Mouse (Mus musculus) CD4-positive, CD25-positive, alpha-beta regulatory T cell, adult 2 months (primary cell): ENCODE data around the gene Slain1.
A peak's percentile ranks its signal among the peaks of the same experiment; 100 is the strongest.

ENCODE experiments used
- DNase-seq: peaks from one replicate; pipeline ENCODE4 v3.0.0-alpha.2; 2012; ENCODE audit warnings: low read depth, low spot score

Slain1 gene

GRCm38 (mm10) chr14:103649896-103650334 lies at the start of gene Slain1:
TSS of gene Slain1 (plus strand) at chr14:103650228.
- DNase-seq: peak; percentile 97

- DNase-seq: no peak
Measured at GRCm38 (mm10) chr14:103608063-103608462, 42.0 kb upstream of the Slain1 start.

DNA sequence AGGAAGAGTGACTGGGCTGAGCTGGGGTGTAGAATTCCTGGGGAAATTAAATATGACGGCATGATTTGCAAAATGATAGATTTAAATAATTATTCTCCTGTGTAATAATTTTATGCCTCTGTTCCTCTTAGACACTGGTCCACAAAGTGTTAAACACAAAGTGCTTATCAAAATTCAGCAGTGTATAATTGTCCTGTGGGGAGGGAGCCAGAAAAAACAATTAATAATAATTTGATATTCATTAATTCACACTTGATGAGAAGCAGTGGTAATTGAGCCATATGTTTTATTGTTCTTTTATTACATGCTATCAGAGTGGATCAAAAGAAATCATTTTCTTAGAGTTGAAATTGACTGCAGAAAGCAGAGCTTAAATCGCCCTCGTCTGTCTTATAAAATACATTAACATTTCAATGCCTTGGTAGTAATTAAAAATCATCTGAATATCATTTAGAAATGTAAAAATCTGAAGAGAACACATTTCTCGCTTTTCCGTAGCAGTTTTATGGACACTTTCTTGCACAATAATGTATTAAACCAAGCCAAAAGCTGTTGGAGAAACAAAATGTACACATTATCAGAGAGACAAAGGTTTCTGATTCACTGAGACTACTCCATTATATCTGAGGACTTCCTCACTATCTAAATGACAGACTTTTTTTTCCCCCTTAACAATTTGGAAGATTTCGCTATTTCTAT lies 36.3 kb upstream of the Slain1 start:
- DNase-seq: no peak

- DNase-seq: no peak
Measured at GRCm38 (mm10) chr14:103614272-103614587, 35.8 kb upstream of the Slain1 start.

GRCm38 (mm10) chr14:103619756-103620155 lies 30.3 kb upstream of the Slain1 start:
- peak; percentile 30 for DNase-seq

DNA sequence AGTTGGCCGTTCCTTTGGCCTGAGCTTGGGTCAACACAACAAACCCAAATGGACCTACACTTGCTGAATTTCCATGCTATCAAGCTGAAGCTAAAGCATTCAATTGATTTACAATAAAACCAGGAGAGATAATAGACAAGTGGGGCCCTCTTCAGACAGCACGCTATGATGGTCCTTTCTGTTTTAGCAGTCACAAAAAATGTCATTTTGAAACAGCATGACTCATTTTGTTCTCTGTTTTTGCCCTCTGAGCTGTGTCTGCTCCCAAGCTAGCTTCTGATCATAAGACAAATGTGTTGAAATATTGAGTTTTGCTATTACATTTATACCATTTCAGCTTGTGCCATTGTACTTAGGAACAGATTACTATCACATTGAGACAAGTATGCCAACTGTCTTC lies 28.8 kb upstream of the Slain1 start:
- peak; percentile 16 for DNase-seq

GRCm38 (mm10) chr14:103626100-103626499 lies 23.9 kb upstream of the Slain1 start:
- no peak for DNase-seq

- DNase-seq: no peak
Measured at GRCm38 (mm10) chr14:103629639-103630364, 20.2 kb upstream of the Slain1 start.

GRCm38 (mm10) chr14:103630545-103630944 lies 19.5 kb upstream of the Slain1 start:
- DNase-seq: peak; percentile 79

DNA sequence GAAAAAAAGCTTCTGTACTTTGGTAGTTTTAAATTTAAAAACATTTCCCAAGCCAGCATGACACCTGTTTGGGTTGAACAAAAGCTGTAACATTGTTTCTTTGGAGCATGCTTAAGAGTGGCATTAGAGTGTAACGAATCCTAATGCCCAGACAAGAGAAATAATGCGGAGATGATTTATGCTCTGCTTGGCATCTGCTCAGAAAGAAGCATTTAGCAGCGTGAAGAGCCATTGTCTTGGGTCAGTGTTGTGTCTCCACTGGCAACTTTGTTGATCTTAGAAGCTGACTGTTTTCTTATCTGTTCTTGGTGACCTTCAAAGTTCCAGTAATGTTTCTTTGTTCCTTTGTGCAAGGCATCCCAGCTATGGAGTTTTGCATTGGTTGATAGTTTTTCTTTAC lies 6.1 kb upstream of the Slain1 start:
- no peak for DNase-seq

DNA sequence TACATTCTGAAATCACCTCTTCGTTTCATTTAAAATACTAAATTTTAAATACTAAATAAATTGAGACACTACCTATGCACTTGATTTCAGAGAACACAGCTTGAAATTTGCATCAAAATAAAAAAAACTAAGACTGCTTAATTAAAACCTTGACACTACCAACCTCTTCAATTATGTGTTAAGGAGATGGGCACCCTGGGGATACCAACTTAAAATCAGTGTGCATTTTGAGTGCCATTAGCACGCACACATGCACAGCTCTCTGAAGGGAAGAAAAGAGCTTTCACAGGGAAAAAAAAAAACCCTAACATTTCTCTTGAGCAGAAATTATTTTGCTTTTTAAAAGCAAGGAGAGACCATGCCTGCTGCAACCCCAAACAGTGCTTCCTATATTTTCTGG lies 2.0 kb upstream of the Slain1 start:
- DNase-seq: no peak

DNA sequence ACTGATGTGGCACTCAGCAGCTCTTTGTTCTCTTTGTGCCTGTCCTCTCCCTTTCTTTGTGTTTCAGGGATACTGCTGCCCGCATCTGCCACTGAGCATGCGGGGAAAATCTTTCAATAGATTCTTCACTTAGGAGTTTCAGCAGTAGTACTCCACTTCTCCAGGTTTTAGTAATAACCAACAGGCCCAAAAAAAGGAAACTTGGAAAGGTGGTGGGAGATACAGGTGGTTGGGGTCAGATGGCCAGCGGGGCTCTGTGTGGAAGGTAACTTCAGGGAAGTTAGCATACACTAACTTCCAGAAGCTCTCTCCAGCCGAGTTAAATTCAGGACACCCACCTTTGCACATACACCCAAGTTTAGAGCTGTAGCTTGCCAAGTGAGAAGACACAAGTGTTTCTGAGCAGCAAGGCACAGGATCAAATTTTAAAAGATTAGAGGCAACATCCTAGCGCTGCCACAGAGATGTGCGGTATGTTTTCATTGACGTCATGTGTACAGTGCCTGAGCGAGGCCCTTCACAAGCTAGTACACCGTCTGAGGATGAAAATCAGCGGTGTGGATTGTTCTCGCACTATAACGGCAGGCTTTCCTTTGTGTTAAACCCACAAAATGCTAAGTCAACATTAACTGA lies 1.3 kb upstream of the Slain1 start:
- DNase-seq: peak; percentile 68

DNA sequence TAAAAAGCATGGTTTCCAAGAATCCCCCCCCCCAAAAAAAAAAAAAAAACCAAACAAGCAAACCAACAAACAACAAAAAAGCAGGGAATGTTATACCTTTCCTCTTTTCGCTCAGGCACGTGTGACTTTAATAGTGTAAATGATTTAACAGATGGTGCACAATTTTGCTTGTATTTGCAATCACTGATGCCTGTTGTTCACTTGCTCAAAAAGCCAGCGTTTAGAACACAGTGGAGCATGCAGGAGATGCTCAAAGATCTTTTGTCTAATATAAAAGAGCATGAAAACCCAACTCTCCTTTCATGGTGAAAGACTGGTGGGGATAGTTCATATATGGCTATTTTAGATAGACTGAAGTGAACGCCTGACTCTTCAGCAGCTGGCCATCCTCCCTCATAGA lies 726 bp upstream of the Slain1 start:
- DNase-seq: no peak

DNA sequence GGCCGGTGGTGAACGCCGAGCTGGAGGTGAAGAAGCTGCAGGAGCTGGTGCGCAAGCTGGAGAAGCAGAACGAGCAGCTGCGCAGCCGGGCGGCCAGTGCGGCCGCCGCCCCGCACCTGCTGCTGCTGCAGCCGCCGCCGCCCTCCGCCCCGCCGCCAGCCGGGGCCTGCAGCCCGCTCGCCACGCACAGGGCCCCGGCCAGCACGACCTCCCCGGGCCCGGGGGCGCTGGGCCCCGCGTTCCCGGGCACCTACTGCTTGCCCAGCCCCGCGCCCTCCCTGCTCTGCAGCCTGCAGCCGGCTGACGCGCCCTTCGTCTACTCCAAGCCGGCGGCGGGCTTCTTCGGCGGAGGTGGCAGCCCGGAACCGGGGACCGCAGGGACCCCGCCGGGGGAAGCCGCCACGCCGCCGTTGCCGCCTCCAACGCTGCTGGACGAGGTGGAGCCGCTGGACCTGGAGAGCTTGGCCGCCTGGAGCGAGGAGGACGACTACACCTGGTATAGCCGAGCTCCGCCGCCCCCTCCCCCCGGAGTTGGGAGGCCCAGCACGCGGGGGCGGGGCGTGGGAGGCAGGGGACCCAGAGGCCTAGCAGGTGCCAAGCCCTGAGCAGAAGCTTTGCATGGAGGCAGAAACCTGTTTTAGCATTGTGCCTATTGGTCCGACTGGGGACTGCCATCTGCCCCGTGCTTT lies 529 bp downstream of the Slain1 start:
- peak; percentile 85 for DNase-seq

GRCm38 (mm10) chr14:103651106-103651505 lies 1.1 kb downstream of the Slain1 start:
- peak; percentile 70 for DNase-seq

- peak; percentile 39 for DNase-seq
Measured at GRCm38 (mm10) chr14:103651562-103651961, 1.5 kb downstream of the Slain1 start.

DNA sequence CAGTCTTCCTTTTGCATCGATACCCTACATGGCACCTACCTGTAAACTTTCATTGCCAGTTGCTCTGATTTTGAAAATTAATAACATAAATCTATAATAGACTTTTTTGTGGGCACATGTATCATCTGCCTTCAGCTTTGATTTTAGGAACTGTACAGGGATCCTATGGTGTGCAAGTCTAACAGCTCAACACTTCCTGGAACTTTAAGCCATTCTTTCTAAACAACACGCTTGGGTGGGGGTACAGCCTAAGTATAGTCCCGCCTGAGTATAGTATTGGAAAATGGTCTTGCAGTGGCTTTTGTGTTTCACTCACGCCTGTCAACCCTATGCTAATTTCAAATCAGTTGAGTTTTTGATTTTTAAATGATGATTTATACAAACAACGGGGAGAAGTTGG lies 2.5 kb downstream of the Slain1 start:
- DNase-seq: no peak

DNA sequence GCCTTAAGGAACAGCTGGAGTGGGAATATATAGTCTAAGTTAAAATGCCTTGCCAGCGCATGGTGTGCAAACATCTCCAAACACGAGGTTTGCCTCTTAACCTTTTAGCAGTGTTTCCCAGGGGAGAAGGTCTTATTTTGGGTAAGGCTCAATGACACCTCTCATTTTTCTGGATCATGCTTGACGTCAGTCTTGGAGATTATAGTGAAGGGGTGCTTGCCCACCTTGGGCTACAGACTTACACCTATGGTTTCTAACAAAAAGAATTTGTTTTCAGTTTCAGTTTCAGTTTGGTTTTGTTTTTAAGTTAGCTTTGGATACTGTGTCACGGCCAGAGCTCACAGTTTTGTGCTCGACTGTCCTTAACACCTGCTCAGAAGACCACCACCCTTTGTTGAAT lies 3.8 kb downstream of the Slain1 start:
- DNase-seq: peak; percentile 63

GRCm38 (mm10) chr14:103655448-103655847 lies 5.4 kb downstream of the Slain1 start:
- DNase-seq: no peak

GRCm38 (mm10) chr14:103657876-103658275 lies 7.8 kb downstream of the Slain1 start:
- no peak for DNase-seq

DNA sequence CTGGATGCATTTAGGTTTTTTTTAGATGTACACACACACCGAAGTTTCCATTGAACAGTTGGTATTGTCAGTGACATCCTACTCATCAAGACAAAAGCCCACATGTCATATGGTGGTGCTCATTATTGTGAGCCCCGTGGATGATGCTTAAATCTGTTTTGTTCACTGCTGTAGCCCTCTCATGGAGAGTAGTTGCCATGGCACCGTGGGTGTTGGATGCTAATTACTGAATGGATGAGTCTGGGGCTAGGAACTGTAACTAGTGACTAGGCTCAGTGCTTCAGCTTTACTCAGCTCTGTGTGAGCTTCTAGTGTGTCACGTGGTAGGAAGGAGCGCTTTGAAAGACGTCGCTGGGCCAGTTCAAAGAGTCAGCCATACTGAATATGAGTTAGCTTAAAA lies 13.0 kb downstream of the Slain1 start:
- peak; percentile 65 for DNase-seq

GRCm38 (mm10) chr14:103664391-103664790 lies 14.4 kb downstream of the Slain1 start:
- no peak for DNase-seq
